ENCODE assay signal across 9 mouse cellular contexts in the genomic region with DNA sequence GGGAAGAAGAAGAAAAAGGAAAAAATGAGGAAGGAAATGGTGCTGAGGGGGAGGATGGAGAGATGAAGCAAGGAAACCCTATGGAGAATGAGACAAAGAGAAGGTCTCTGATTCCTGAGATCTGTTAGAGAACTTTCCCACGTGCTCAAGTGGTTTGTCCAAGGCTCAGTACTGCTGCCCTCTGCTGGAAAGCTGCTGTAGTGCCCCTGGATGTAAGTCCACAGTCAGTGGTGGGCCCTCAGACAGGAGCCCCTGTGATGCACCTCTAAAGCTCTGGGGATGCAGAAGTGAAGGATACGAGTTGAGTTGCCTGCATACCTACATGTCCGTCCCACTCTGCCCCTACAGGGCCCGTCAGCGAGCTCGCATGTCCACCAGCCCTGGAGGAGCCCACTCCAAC. TPM values are rescaled to one million over a fixed set of nuclear protein-coding genes. Genes with fewer than 3 reads are reported as not detected.
DNase-seq lines count a peak whose midpoint lies in the region; ATAC-seq and TF ChIP-seq lines count a peak whose summit lies in the region.
"Had no signal": no experiment of that assay in that cellular context is flagged by ENCODE, and none has a peak within 500 bp of the region (broad histone marks: within the 10 kb centered on the region; RNA-seq: fewer than 3 reads in every experiment).

No protein-coding gene starts in this region.

- H3K27me3 ChIP-seq in kidney, embryonic 16.5 days (ENCODE audit: insufficient read depth, low read length): no peaks in the 10 kb centered on the region
- H3K27me3 ChIP-seq: stomach, embryonic 15.5 days had no signal

- TF ChIP-seq POLR2A in lung, adult 2 months (IDR thresholded peaks at IDR 0.05; ENCODE audit: borderline replicate concordance, extremely low read depth, low read depth, low read length): no peak

- no peak overlapping the region for H3K9ac ChIP-seq in kidney, embryonic 16.5 days (replicated peaks; ENCODE audit: low read length)
- H3K9ac ChIP-seq: stomach, embryonic 15.5 days had no signal

- H3K36me3 ChIP-seq in kidney, embryonic 16.5 days (ENCODE audit: insufficient read depth, low read length): no peaks in the 10 kb centered on the region
- H3K36me3 ChIP-seq: stomach, embryonic 15.5 days had no signal

- 0 out of 2 replicates have a peak, but pooled peaks cover 3% of the 10 kb centered on the region for H3K4me1 ChIP-seq in kidney, embryonic 16.5 days (ENCODE audit: insufficient read depth, low read length)
- H3K4me1 ChIP-seq in lung, adult 2 months (ENCODE audit: control insufficient read depth, insufficient read depth, low read length): peaks cover 2% of the 10 kb centered on the region; the same call in 1 of the 2 replicates

- peak; percentile 19 for DNase-seq in ovary, adult 18-20 months (ENCODE audit: low spot score)
- DNase-seq in ovary, postnatal 10 days (ENCODE audit: low spot score): no peak
- peak; percentile 54 for DNase-seq in c-Kit-positive CD71-positive TER-119-positive erythroid progenitor cells, embryonic 14.5 days (ENCODE audit: low spot score)
- peak; percentile 75 for DNase-seq in gastrocnemius, adult 2 months
- DNase-seq in lung, adult 2 months: peak; percentile 65
- DNase-seq in ovary, postnatal 36 days (ENCODE audit: low spot score): peak; percentile 67
- peak; percentile 75 for DNase-seq in thymus, postnatal 14 days

- H3K4me2 ChIP-seq in kidney, embryonic 16.5 days (replicated peaks; ENCODE audit: low read depth, low read length): no peak overlapping the region
- H3K4me2 ChIP-seq: stomach, embryonic 15.5 days had no signal

- 36% methylated on average over 6 of the region's 6 CpGs for WGBS in kidney, embryonic 16.5 days
- WGBS in lung, adult 2 months: 46% methylated on average over 6 of the region's 6 CpGs

- intact Hi-C loops in gastrocnemius, adult 2 months (cut with DNase I): loop anchor here (2.0 kb wide), 1 partner anchor 28 kb away; no protein-coding TSS in a partner anchor

- no peak overlapping the region for H3K4me3 ChIP-seq in gastrocnemius, adult 2 months
- no peak overlapping the region for H3K4me3 ChIP-seq in kidney, embryonic 16.5 days (ENCODE audit: low read length)
- no peak overlapping the region for H3K4me3 ChIP-seq in lung, adult 2 months (replicated peaks; ENCODE audit: extremely low read depth, low read depth, low read length)
- H3K4me3 ChIP-seq: stomach, embryonic 15.5 days had no signal

- peak; percentile 58; the same call in 1 of the 2 replicates for ATAC-seq in kidney, embryonic 16.5 days (ENCODE audit: low FRiP score, low TSS enrichment)

- H3K27ac ChIP-seq in gastrocnemius, adult 2 months: no peak overlapping the region
- H3K27ac ChIP-seq in kidney, embryonic 16.5 days (ENCODE audit: low read length): no peak overlapping the region
- H3K27ac ChIP-seq: stomach, embryonic 15.5 days had no signal

- TF ChIP-seq CTCF in gastrocnemius, adult 2 months (IDR thresholded peaks at IDR 0.05): peak; percentile 94
- peak; percentile 96 for TF ChIP-seq CTCF in lung, adult 2 months (IDR thresholded peaks at IDR 0.05; ENCODE audit: insufficient read depth, low read length)

- no peaks in the 10 kb centered on the region for H3K9me3 ChIP-seq in kidney, embryonic 16.5 days (ENCODE audit: low read length)
- H3K9me3 ChIP-seq: stomach, embryonic 15.5 days had no signal

RNA-seq across cellular contexts. Expression of a gene that starts 5.5 kb away (rescaled TPM):
- 10 to 100 TPM in 1 of 2 experiments, 1 to 10 TPM in 1; 6.9 to 11.8 TPM for total RNA-seq in gastrocnemius, adult 2 months (2021)
- polyA plus RNA-seq in kidney, embryonic 16.5 days (2015; fragmentation: Nextera tagmentation; extraction: Ambion mirVana): 11.6 and 12.1 TPM in 2 replicates
- 68.7 and 87.9 TPM in 2 replicates for polyA plus RNA-seq in lung, adult 2 months (2012; rRNA removed)

RNA-seq across cellular contexts. Expression of a gene that starts 34.1 kb away (rescaled TPM):
- not detected for total RNA-seq in gastrocnemius, adult 2 months (2021)
- 0.16 and 0.19 TPM in 2 replicates for polyA plus RNA-seq in kidney, embryonic 16.5 days (2015; fragmentation: Nextera tagmentation; extraction: Ambion mirVana)
- polyA plus RNA-seq in lung, adult 2 months (2012; rRNA removed): 1.6 and 3.1 TPM in 2 replicates
